Mouse (Mus musculus) left cerebral cortex, postnatal 25 days (tissue): ENCODE measurements around the gene Anapc15. TPM values are rescaled to one million over a fixed set of nuclear protein-coding genes. Genes with fewer than 3 reads are reported as not detected.
A peak's percentile ranks its signal among the peaks of the same experiment; 100 is the strongest.
"Not testable (repeated sequence)": the region's sequence is repeated elsewhere in the genome, so short reads cannot be mapped to it uniquely, and the experiment has no call there.

Experiments used
- DNase-seq, 2 experiments: peaks; one replicate each; pipeline ENCODE4 v3.0.0; 2022; ENCODE audit warnings: low spot score in 2 of 2, mixed read lengths in 1 of 2
- intact Hi-C: fragments of 180-260 bp; cut with DNase I; formaldehyde crosslinking; loops from one replicate; pipeline ENCODE4 v1.15.1; 2025
- microRNA-seq, 2 experiments: library from miRNA; unstranded; fragments of <30 nt; microRNA quantifications; one replicate each; pipeline ENCODE4 v1.2.0; 2022
- total RNA-seq, 2 experiments: library from RNA; stranded (reverse); gene quantifications; 2 replicates each; pipeline ENCODE4 v1.2.3; 2021

The Anapc15 gene
- total RNA-seq, 2 experiments from 2014 or later: 31.2 to 36.8 TPM

- DNase-seq: peak; percentile 96 to 99
- intact Hi-C loops: loop anchor here (2.0 to 5.0 kb wide), 2 partner anchors 37 to 134 kb away; partner anchors contain the start of genes Rnf121, Xndc1 and Xntrpc
Observed at GRCm38 (mm10) chr7:101933751-101934240, 70.3 kb downstream of the Anapc15 start, which contains the start of the genes Lrrc51 and Numa1. Gene Lrrc51 (minus strand): TSS chr7:101933895. Gene Numa1 (plus strand): TSS chr7:101934111.

DNA sequence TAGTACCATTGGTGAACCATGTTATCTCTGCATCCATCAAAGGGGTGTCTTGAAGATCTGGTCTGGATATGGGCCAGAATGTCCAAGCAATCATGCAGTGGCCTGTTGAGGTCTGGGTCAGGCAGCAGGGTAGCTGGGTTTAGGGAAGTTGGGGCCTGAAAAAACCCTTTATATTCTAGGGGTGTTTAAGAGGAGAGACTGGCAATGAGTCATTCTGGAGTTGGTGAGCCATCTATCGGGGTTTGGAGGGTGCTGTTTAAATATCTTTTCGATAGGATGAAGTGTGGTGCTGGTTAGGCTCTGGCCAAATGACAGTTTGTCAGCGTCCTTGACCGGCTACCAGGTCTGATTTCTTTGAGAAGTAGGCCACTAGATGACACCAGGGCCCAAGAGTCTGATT lies 72.4 kb downstream of the Anapc15 start:
- intact Hi-C loops: loop anchor here (2.0 kb wide), 1 partner anchor 35 kb away; no protein-coding TSS in a partner anchor
- DNase-seq: no peak

DNA sequence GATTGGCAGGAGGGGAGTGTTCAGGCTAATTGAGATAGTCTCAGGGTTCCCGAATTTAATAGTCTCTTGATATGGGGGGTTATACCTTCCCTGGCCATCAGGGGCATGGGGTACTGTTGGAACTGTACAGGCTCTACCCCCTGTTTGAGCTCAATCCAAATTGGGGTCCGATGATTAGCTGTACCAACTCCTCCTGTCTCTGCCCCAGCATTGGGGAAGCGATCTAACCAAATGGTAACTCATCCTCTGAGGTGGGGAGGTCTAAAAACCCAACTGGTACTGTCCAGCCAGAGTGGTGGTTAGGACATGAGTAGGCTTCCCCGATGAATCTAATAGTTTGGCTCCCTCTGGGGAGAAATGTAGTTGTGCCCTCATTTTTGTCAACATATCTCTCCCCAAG lies 73.5 kb downstream of the Anapc15 start:
- no peak for DNase-seq
- intact Hi-C loops: no loop called here

- peak in 1 of 2 experiments; percentile 44 for DNase-seq
- intact Hi-C loops: no loop called here
Observed at GRCm38 (mm10) chr7:101937569-101937968, 74.1 kb downstream of the Anapc15 start.

GRCm38 (mm10) chr7:101938348-101938747 lies 74.8 kb downstream of the Anapc15 start:
- no peak for DNase-seq
- intact Hi-C loops: no loop called here

- intact Hi-C loops: no loop called here
- DNase-seq: no peak
Observed at GRCm38 (mm10) chr7:101939758-101940157, 76.2 kb downstream of the Anapc15 start.

GRCm38 (mm10) chr7:101949008-101949407 lies 85.5 kb downstream of the Anapc15 start:
- intact Hi-C loops: not testable (repeated sequence)

More at GRCm38 (mm10) chr7:101949008-101949407, 85.5 kb downstream of the Anapc15 start:
- not testable (repeated sequence) for DNase-seq

Small RNA genes within 50 kb of the gene (microRNA-seq; reads per million reads assigned to microRNA genes)
- 0 reads per million in 2 experiments for gene Gm22655

Other genes with a start within 250 kb of the Anapc15 start
- 10 to 100 TPM; 51.0 to 51.9 TPM for gene Clpb, start 200.1 kb upstream of the Anapc15 start, total RNA-seq
- gene Phox2a, start 45.4 kb upstream of the Anapc15 start, total RNA-seq: not detected
- gene Inppl1, start 25.5 kb upstream of the Anapc15 start, total RNA-seq: 10 to 100 TPM; 32.7 to 33.6 TPM
- under 1 TPM in 1 of 2 experiments, not detected in 1; 0.37 TPM for gene Folr2, start 6.5 kb upstream of the Anapc15 start, total RNA-seq
- 1 to 10 TPM; 3.3 to 5.2 TPM for gene Folr1, start 7.1 kb downstream of the Anapc15 start, total RNA-seq
- gene Lamtor1, start 42.2 kb downstream of the Anapc15 start, total RNA-seq: 10 to 100 TPM; 97.2 to 99.6 TPM
- gene Tomt, start 42.6 kb downstream of the Anapc15 start, total RNA-seq: under 1 TPM; 0.11 to 0.14 TPM
- gene Lrrc51, start 70.2 kb downstream of the Anapc15 start, total RNA-seq: 1 to 10 TPM; 5.6 to 6.9 TPM
- 10 to 100 TPM; 77.1 to 83.2 TPM for gene Numa1, start 70.4 kb downstream of the Anapc15 start, total RNA-seq
- gene Il18bp, start 155.0 kb downstream of the Anapc15 start, total RNA-seq: 1 to 10 TPM; 5.8 to 7.9 TPM
- 10 to 100 TPM; 45.0 to 48.1 TPM for gene Rnf121, start 201.8 kb downstream of the Anapc15 start, total RNA-seq
- 10 to 100 TPM; 22.5 to 24.6 TPM for gene Xndc1, start 201.8 kb downstream of the Anapc15 start, total RNA-seq
- gene Xntrpc, start 202.0 kb downstream of the Anapc15 start, total RNA-seq: 1 to 10 TPM; 1.4 to 3.3 TPM
- gene Trpc2, start 219.4 kb downstream of the Anapc15 start, total RNA-seq: under 1 TPM; 0.21 to 0.69 TPM
- gene Art1, start 238.0 kb downstream of the Anapc15 start, total RNA-seq: not detected
- gene Art5, start 245.8 kb downstream of the Anapc15 start, total RNA-seq: not detected